Mouse (Mus musculus) MEL (cell line): ENCODE measurements around the gene Olfr318. TPM values are rescaled to one million over a fixed set of nuclear protein-coding genes. Genes with fewer than 3 reads are reported as not detected.

Source experiments
- DNase-seq: peaks from one replicate; pipeline ENCODE4 v3.0.0; 2011; ENCODE audit warnings: low read depth, low spot score
- H3K27ac ChIP-seq: 2 replicates; pipeline ENCODE4 v1.5.1; 2012; ENCODE audit warnings: low read depth, mild to moderate bottlenecking, control low read depth, low read length, moderate library complexity; ENCODE audit not compliant: control insufficient read depth
- H3K27me3 ChIP-seq, 2 experiments: fragments of 150-350 bp in 1 of 2; sonication (generic) in 1 of 2; 2 replicates each; pipeline ENCODE4 v1.6.1; 2012; ENCODE audit warnings: low read length in 2 of 2, mild to moderate bottlenecking in 2 of 2, improper control_type of control experiment in 1 of 2, moderate library complexity in 1 of 2; ENCODE audit not compliant: insufficient read depth in 2 of 2, control insufficient read depth in 1 of 2
- H3K36me3 ChIP-seq, 2 experiments: 2 replicates each; pipeline ENCODE4 v1.6.1; 2012 to 2014; ENCODE audit warnings: low read length in 2 of 2, improper control_type of control experiment in 1 of 2, inconsistent platforms in 1 of 2, mild to moderate bottlenecking in 1 of 2; ENCODE audit not compliant: insufficient read depth in 2 of 2, control insufficient read depth in 1 of 2
- H3K4me1 ChIP-seq, 2 experiments: fragments of 150-350 bp in 1 of 2; sonication (generic) in 1 of 2; 2 replicates each; pipeline ENCODE4 v1.6.1; 2012; ENCODE audit warnings: low read length in 2 of 2, improper control_type of control experiment in 1 of 2, mild to moderate bottlenecking in 1 of 2; ENCODE audit not compliant: insufficient read depth in 2 of 2, control insufficient read depth in 1 of 2
- H3K4me3 ChIP-seq, 2 experiments: fragments of 150-350 bp in 1 of 2; sonication (generic) in 1 of 2; 2 replicates each; pipeline ENCODE4 v1.5.1; 2012; ENCODE audit warnings: low read depth in 2 of 2, low read length in 2 of 2, mild to moderate bottlenecking in 2 of 2, moderate library complexity in 2 of 2, control low read depth in 1 of 2, improper control_type of control experiment in 1 of 2; ENCODE audit not compliant: control insufficient read depth in 1 of 2, insufficient read depth in 1 of 2
- H3K79me2 ChIP-seq: 2 replicates; pipeline ENCODE4 v1.6.1; 2012; ENCODE audit warnings: mild to moderate bottlenecking, low read length, moderate library complexity; ENCODE audit not compliant: control insufficient read depth, poor library complexity, insufficient read depth
- H3K9ac ChIP-seq: 2 replicates; pipeline ENCODE4 v1.6.1; 2012; ENCODE audit warnings: low read depth, mild to moderate bottlenecking, control low read depth, low read length, moderate library complexity; ENCODE audit not compliant: control insufficient read depth, poor library complexity, severe bottlenecking
- H3K9me3 ChIP-seq: fragments of 150-350 bp; sonication (generic); replicated peaks from 2 replicates; pipeline ENCODE4 v1.6.1; 2012; ENCODE audit warnings: mild to moderate bottlenecking, low read length, improper control_type of control experiment, moderate library complexity; ENCODE audit not compliant: insufficient read depth
- CTCF ChIP-seq, 3 experiments: IDR thresholded peaks in 2 of 3; conservative IDR thresholded peaks in 1 of 3; 2 replicates each; pipeline ENCODE4 v1.5.1; 2011 to 2012; ENCODE audit warnings: low read length in 3 of 3, low read depth in 2 of 3, mild to moderate bottlenecking in 2 of 3, improper control_type of control experiment in 1 of 3, inconsistent platforms in 1 of 3, mixed read lengths in 1 of 3, moderate library complexity in 1 of 3; ENCODE audit not compliant: control insufficient read depth in 1 of 3, insufficient read depth in 1 of 3, poor library complexity in 1 of 3, severe bottlenecking in 1 of 3
- GATA1 ChIP-seq: IDR thresholded peaks from 2 replicates; pipeline ENCODE4 v1.6.1; 2011; ENCODE audit warnings: low read depth, low read length, improper control_type of control experiment
- MAX ChIP-seq: IDR thresholded peaks from 2 replicates; pipeline ENCODE4 v1.6.1; 2011; ENCODE audit warnings: low read length, improper control_type of control experiment
- MEF2A ChIP-seq: IDR thresholded peaks from 2 replicates; pipeline ENCODE4 v1.6.1; 2014; ENCODE audit warnings: low read depth, mild to moderate bottlenecking, inconsistent platforms, low read length, improper control_type of control experiment; ENCODE audit not compliant: poor library complexity, insufficient replicate concordance, severe bottlenecking; ENCODE audit errors: extremely low read depth
- MYC ChIP-seq: IDR thresholded peaks from 2 replicates; pipeline ENCODE4 v1.6.1; 2011; ENCODE audit warnings: low read depth, mild to moderate bottlenecking, low read length, improper control_type of control experiment, moderate library complexity
- NELFE ChIP-seq: IDR thresholded peaks from 2 replicates; pipeline ENCODE4 v1.6.1; 2011; ENCODE audit warnings: low read depth, low read length, improper control_type of control experiment
- POLR2AphosphoS2 ChIP-seq: IDR thresholded peaks from 2 replicates; pipeline ENCODE4 v1.6.1; 2011; ENCODE audit warnings: low read length, improper control_type of control experiment
- RAD21 ChIP-seq: IDR thresholded peaks from 2 replicates; pipeline ENCODE4 v1.6.1; 2011; ENCODE audit warnings: mild to moderate bottlenecking, low read depth, low read length, improper control_type of control experiment
- SMC3 ChIP-seq: IDR thresholded peaks from 2 replicates; pipeline ENCODE4 v1.6.1; 2011; ENCODE audit warnings: low read depth, low read length, improper control_type of control experiment
- TAL1 ChIP-seq: IDR thresholded peaks from 2 replicates; pipeline ENCODE4 v1.6.1; 2012; ENCODE audit warnings: mild to moderate bottlenecking, inconsistent platforms, low read length, moderate library complexity, mixed read lengths
- TBP ChIP-seq: IDR thresholded peaks from 2 replicates; pipeline ENCODE4 v1.8.0; 2011; ENCODE audit warnings: low read depth, low read length, improper control_type of control experiment
- ZC3H11A ChIP-seq: IDR thresholded peaks from 2 replicates; pipeline ENCODE4 v1.6.1; 2012; ENCODE audit warnings: low read depth, mild to moderate bottlenecking, inconsistent platforms, low read length, improper control_type of control experiment
- ZNF384 ChIP-seq: IDR thresholded peaks from 2 replicates; pipeline ENCODE4 v1.6.1; 2012; ENCODE audit warnings: low read depth, mild to moderate bottlenecking, inconsistent platforms, low read length, improper control_type of control experiment
- polyA plus RNA-seq, 2 experiments: library from polyadenylated mRNA; stranded (reverse) in 1 of 2; unstranded in 1 of 2; fragments of >175 nt in 1 of 2; fragments of >200 nt in 1 of 2; gene quantifications; 2 replicates each; pipeline versions ENCODE4 v1.2.1 to v1.2.4; 2012; ENCODE audit warnings: low replicate concordance in 2 of 2, low read depth in 1 of 2; ENCODE audit not compliant: insufficient read length in 2 of 2, insufficient read depth in 1 of 2, missing spikeins in 1 of 2
- total RNA-seq: library from RNA; depleted of rRNA; stranded (reverse); fragments of 300-350 nt; gene quantifications from 2 replicates; pipeline ENCODE4 v1.2.3, GENCODE M21; 2012; rRNA removed

Gene Olfr318
- total and polyA plus RNA-seq, 3 experiments = 0.06 TPM; not detected in 2

DNA sequence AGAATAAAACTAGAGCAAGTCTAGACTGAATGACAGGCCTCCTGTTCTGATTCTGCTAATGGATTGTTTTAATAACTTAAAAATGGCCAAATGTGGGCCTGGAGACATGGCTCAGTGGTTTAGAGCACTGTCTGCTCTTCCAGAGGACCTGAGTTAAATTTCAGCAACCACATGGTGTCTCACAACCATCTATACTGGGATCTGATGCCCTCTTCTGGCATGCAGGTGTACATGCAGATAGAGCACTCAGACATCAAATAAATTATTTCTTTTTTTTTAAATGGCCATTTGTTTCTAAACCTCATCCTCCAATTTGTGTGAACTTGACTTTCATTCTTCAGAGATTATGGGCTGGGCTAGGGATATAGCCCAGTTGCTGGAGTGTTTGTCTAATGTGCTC, 54.6 kb downstream of the Olfr318 start:
- peak; percentile 39 for DNase-seq
- no peak overlapping the region for H3K9ac ChIP-seq
- H3K79me2 ChIP-seq = no peaks in the 10 kb centered on the region
- no peaks in the 10 kb centered on the region for H3K9me3 ChIP-seq
- no peaks in the 10 kb centered on the region for H3K36me3 ChIP-seq
- no peak overlapping the region for H3K4me3 ChIP-seq
- H3K4me1 ChIP-seq = no peaks in the 10 kb centered on the region
- peak; percentile 49 for TF ChIP-seq ZNF384
- no peak for TF ChIP-seq TAL1
- TF ChIP-seq MEF2A = no peak
- TF ChIP-seq POLR2AphosphoS2 = no peak
- TF ChIP-seq ZC3H11A = peak; percentile 36; the same call in 1 of the 2 replicates
- TF ChIP-seq MAX = 0 out of 2 replicates have a peak, but pooled peaks have one; percentile 28
- TF ChIP-seq CTCF (IDR thresholded peaks at IDR 0.05 in 2 of 3, conservative IDR thresholded peaks at IDR 0.05 in 1 of 3; ENCODE audit: control insufficient read depth in 1 of 3, insufficient read depth in 1 of 3, low read depth in 2 of 3, low read length in 3 of 3, poor library complexity in 1 of 3, severe bottlenecking in 1 of 3) = peak; percentile 8 to 60 (median 27); a peak in 4 of 6 replicates
- TF ChIP-seq SMC3 = peak; percentile 62
- no peak for TF ChIP-seq TBP
- TF ChIP-seq RAD21 = peak; percentile 37
- TF ChIP-seq MYC = 0 out of 2 replicates have a peak, but pooled peaks have one; percentile 55
- TF ChIP-seq GATA1 = no peak
- TF ChIP-seq NELFE = no peak
- no peak overlapping the region for H3K27ac ChIP-seq
- H3K27me3 ChIP-seq = peaks cover 1 to 7% of the 10 kb centered on the region in 2 experiments; a peak in 3 of 4 replicates

Other genes starting within 250 kb of the Olfr318 start
- not detected in 2 replicates for gene Olfr332, start 231.5 kb downstream of the Olfr318 start, total RNA-seq
- not detected for gene Olfr332, start 231.5 kb downstream of the Olfr318 start, polyA plus RNA-seq
- not detected in 2 replicates for gene Olfr331, start 221.4 kb downstream of the Olfr318 start, total RNA-seq
- not detected for gene Olfr331, start 221.4 kb downstream of the Olfr318 start, polyA plus RNA-seq
- gene Olfr330, start 189.2 kb downstream of the Olfr318 start, total RNA-seq = not detected in 2 replicates
- not detected for gene Olfr330, start 189.2 kb downstream of the Olfr318 start, polyA plus RNA-seq
- gene Olfr329-ps, start 177.6 kb downstream of the Olfr318 start, total RNA-seq = not detected in 2 replicates
- not detected for gene Olfr329-ps, start 177.6 kb downstream of the Olfr318 start, polyA plus RNA-seq
- 0.04 and 0.07 TPM in 2 replicates for gene Olfr328, start 168.4 kb downstream of the Olfr318 start, total RNA-seq
- gene Olfr328, start 168.4 kb downstream of the Olfr318 start, polyA plus RNA-seq = not detected
- gene Olfr224, start 153.5 kb downstream of the Olfr318 start, total RNA-seq = not detected in 2 replicates
- gene Olfr224, start 153.5 kb downstream of the Olfr318 start, polyA plus RNA-seq = not detected
- gene Olfr325, start 146.3 kb downstream of the Olfr318 start, total RNA-seq = not detected in 2 replicates
- not detected for gene Olfr325, start 146.3 kb downstream of the Olfr318 start, polyA plus RNA-seq
- not detected in 2 replicates for gene Olfr324, start 128.9 kb downstream of the Olfr318 start, total RNA-seq
- not detected for gene Olfr324, start 128.9 kb downstream of the Olfr318 start, polyA plus RNA-seq
- gene 2210407C18Rik, start 107.9 kb downstream of the Olfr318 start, total RNA-seq = not detected in 2 replicates
- not detected for gene 2210407C18Rik, start 107.9 kb downstream of the Olfr318 start, polyA plus RNA-seq
- not detected in 2 replicates for gene Olfr323, start 93.5 kb downstream of the Olfr318 start, total RNA-seq
- gene Olfr323, start 93.5 kb downstream of the Olfr318 start, polyA plus RNA-seq = not detected
- gene Trim58, start 83.5 kb downstream of the Olfr318 start, total RNA-seq = 4.0 and 5.7 TPM in 2 replicates
- 10 to 100 TPM in 1 of 2 experiments, not detected in 1; 14.1 TPM for gene Trim58, start 83.5 kb downstream of the Olfr318 start, polyA plus RNA-seq
- not detected in 2 replicates for gene Olfr322, start 65.2 kb downstream of the Olfr318 start, total RNA-seq
- gene Olfr322, start 65.2 kb downstream of the Olfr318 start, polyA plus RNA-seq = not detected
- gene Olfr320, start 42.9 kb downstream of the Olfr318 start, total RNA-seq = not detected in 2 replicates
- not detected for gene Olfr320, start 42.9 kb downstream of the Olfr318 start, polyA plus RNA-seq
- gene Olfr319, start 24.9 kb downstream of the Olfr318 start, total RNA-seq = not detected in 2 replicates
- not detected for gene Olfr319, start 24.9 kb downstream of the Olfr318 start, polyA plus RNA-seq
- not detected in 2 replicates for gene Olfr317, start 15.2 kb upstream of the Olfr318 start, total RNA-seq
- not detected for gene Olfr317, start 15.2 kb upstream of the Olfr318 start, polyA plus RNA-seq
- not detected in 2 replicates for gene Olfr316, start 28.7 kb upstream of the Olfr318 start, total RNA-seq
- gene Olfr316, start 28.7 kb upstream of the Olfr318 start, polyA plus RNA-seq = not detected
- not detected in 2 replicates for gene Olfr315, start 49.2 kb upstream of the Olfr318 start, total RNA-seq
- not detected for gene Olfr315, start 49.2 kb upstream of the Olfr318 start, polyA plus RNA-seq
- gene Olfr314, start 58.9 kb upstream of the Olfr318 start, total RNA-seq = not detected in 2 replicates
- gene Olfr314, start 58.9 kb upstream of the Olfr318 start, polyA plus RNA-seq = not detected
- gene Fam183b, start 77.9 kb upstream of the Olfr318 start, total RNA-seq = not detected in 2 replicates
- not detected for gene Fam183b, start 77.9 kb upstream of the Olfr318 start, polyA plus RNA-seq
- gene Olfr313, start 91.0 kb upstream of the Olfr318 start, total RNA-seq = not detected in 2 replicates
- not detected for gene Olfr313, start 91.0 kb upstream of the Olfr318 start, polyA plus RNA-seq
- gene Olfr312, start 105.2 kb upstream of the Olfr318 start, total RNA-seq = not detected in 2 replicates
- gene Olfr312, start 105.2 kb upstream of the Olfr318 start, polyA plus RNA-seq = not detected
- gene Olfr311, start 115.2 kb upstream of the Olfr318 start, total RNA-seq = not detected in 2 replicates
- gene Olfr311, start 115.2 kb upstream of the Olfr318 start, polyA plus RNA-seq = not detected
- gene Gm12258, start 123.1 kb upstream of the Olfr318 start, total RNA-seq = 1.7 and 2.1 TPM in 2 replicates
- gene Gm12258, start 123.1 kb upstream of the Olfr318 start, polyA plus RNA-seq = 1 to 10 TPM in 1 of 2 experiments, not detected in 1; 2.5 TPM
- gene 2810021J22Rik, start 143.2 kb upstream of the Olfr318 start, total RNA-seq = 5.8 and 6.9 TPM in 2 replicates
- gene 2810021J22Rik, start 143.2 kb upstream of the Olfr318 start, polyA plus RNA-seq = 1 to 10 TPM in 1 of 2 experiments, not detected in 1; 6.2 TPM
- 5.2 and 6.0 TPM in 2 replicates for gene Zfp39, start 180.2 kb upstream of the Olfr318 start, total RNA-seq
- gene Zfp39, start 180.2 kb upstream of the Olfr318 start, polyA plus RNA-seq = 1 to 10 TPM in 1 of 2 experiments, not detected in 1; 5.1 TPM
- 0.62 and 1.7 TPM in 2 replicates for gene Btnl10, start 193.9 kb upstream of the Olfr318 start, total RNA-seq
- under 1 TPM in 1 of 2 experiments, not detected in 1; 0.92 TPM for gene Btnl10, start 193.9 kb upstream of the Olfr318 start, polyA plus RNA-seq
- gene Rnf187, start 214.9 kb upstream of the Olfr318 start, total RNA-seq = 282 and 337 TPM in 2 replicates
- gene Rnf187, start 214.9 kb upstream of the Olfr318 start, polyA plus RNA-seq = 1,000 to 10,000 TPM in 1 of 2 experiments, 100 to 1,000 TPM in 1; 280 to 3,830 TPM
- 48.2 and 147 TPM in 2 replicates for gene Hist3h2ba, start 224.9 kb upstream of the Olfr318 start, total RNA-seq
- under 1 TPM in 1 of 2 experiments, not detected in 1; 0.21 TPM for gene Hist3h2ba, start 224.9 kb upstream of the Olfr318 start, polyA plus RNA-seq
- 184 and 300 TPM in 2 replicates for gene Hist3h2a, start 230.7 kb upstream of the Olfr318 start, total RNA-seq
- under 1 TPM in 1 of 2 experiments, not detected in 1; 0.42 TPM for gene Hist3h2a, start 230.7 kb upstream of the Olfr318 start, polyA plus RNA-seq
- gene Trim17, start 230.7 kb upstream of the Olfr318 start, total RNA-seq = 0.50 and 0.52 TPM in 2 replicates
- under 1 TPM in 1 of 2 experiments, not detected in 1; 0.82 TPM for gene Trim17, start 230.7 kb upstream of the Olfr318 start, polyA plus RNA-seq